Mouse (Mus musculus) erythroblast, embryonic 14.5 days (primary cell): ENCODE measurements at regions not wholly inside any gene's neighbourhood (a gene's known extent, or its start where the extent isn't known, plus 50 kb on each side); places are given as distances from the start of the nearest gene placed in this dataset.

Experiments used
- GATA1 ChIP-seq: IDR thresholded peaks from 2 replicates; pipeline ENCODE4 v1.6.1; 2012; ENCODE audit warnings: low read length, inconsistent platforms, mixed read lengths
- TAL1 ChIP-seq: IDR thresholded peaks from 3 replicates; pipeline ENCODE4 v1.6.1; 2012; ENCODE audit warnings: low read length, inconsistent platforms, mixed read lengths

GRCm38 (mm10) chr5:75281510-75281909 is 129.4 kb downstream of the Pdgfra start:
- no peak for TF ChIP-seq TAL1
- no peak for TF ChIP-seq GATA1
